Mouse (Mus musculus): ENCODE measurements around the gene Ttc3.

Ttc3 gene

DNA sequence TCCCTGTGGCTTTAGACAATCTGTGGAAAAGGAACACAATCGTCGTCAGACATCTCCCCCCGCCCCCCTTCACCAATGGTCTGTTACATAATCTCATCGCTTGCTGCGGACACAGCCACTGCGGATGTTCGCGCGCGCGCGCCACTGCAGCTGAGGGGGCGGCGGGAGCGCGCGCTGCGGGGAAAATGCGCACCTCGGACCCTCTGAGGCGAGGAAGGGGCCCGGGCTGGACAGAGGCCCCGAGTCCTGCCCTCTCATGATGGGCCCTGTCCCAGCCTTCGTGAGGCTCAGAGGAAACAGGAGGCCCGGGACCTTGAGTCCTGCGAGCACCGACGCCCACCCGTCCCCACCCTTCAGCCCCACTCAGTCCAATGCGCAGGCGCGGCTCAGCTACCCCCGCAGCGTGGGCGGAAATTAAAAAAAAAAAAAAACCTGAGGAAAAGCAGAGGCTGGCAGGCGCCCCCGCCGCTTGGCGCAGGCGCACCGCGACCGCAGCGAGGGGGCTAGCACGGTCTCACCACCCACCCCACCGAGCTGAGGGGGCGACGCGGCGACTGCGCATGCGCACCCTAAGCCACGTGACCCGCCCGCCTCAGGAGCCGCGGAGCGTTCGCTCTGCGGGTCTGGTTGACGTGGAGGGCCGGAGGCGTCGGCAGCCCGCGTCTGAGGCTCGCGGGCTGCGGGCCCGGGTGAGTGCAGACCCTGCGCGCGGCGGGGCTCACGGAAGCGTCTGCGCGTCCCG is at the start of gene Ttc3:
Ttc3 (plus strand) TSS at position 446 of the 742 bp plus-strand sequence.
- WGBS, result under 1% methylated on average over 73 of the region's 79 CpGs

DNA sequence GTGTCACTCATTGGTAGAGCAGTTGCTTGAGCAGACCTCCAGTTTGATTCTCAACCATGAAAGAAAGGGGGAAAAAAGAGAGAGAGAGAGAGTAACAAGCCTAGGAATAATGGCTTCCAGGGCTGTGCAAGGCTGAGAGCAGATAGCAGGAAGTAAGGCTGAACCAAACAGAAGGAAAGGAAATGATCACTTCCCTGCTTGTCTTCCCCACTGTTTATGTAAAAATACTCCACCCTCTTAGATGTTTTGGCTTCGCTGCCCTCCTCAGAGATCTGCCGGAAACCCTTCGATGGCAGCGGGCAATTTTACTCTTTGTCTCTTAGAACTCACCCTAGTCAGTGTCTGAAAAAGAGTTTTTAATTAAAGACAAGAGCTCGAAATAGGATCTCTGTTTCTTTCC is 46.7 kb upstream of the Ttc3 start:
- WGBS, result 72% methylated on average over 5 of the region's 5 CpGs

DNA sequence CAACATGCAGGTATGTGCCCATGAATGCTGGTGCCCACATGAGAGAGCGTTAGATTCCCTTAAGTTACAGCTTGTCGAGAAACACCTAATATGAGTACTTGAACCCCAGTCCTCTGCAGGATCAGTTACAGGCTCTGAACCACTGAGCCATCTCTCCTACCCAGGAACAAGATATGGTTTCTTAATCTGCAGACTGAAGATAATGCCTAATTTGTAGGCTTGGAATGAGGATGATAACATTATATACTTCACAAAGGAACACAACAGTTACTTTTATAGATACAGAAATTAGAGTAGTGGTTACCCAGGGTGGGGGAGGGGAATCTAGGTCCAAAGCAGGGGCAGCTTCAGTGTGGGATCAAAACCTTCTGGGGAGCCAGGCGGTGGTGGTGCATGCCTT is 44.4 kb upstream of the Ttc3 start:
- 92% methylated on average over 3 of the region's 3 CpGs for WGBS

DNA sequence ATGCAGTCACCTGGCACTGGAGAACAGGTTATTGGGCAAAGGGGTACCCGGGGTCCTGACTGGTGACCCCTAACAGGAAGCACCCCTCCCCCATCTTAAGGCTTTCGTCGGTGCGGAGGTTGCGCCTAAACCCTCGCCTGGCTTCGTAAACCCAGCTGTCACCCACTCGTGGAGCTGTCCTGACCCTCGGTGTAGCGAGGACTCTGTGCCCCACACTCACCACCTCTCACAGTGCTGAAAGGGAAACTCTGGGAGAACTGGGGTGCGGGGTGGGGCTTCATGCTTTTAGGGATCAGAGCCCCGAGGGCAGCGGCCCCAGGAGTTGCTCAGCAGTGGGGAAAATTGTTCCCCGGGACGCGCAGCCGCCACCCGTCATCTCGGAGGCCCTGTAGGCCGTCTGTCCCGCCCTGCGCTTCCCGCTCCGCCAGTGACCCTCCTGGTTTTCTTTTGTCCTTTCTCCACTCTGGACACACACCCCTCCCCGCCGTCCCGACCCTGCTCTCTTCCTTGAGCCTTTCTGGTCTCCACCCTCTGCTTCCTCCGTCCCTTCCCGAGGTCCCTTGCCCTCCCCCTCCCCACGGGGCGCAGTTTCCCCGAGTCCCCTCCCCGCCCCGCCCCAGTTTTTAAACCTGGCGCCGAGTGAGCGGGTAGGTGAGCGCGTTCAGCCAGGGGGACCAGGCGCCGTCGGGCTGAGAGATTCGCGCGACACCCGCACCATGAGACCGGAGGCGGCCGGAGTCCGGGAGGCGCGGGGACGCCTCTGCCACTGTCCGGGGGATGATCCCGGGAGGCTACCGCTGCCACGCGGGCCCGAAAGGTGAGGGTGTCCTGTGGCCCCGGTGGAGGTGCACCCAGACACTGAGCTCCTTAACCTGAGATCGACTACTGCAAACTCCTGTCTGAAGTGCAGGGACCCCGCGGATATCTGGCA is 42.4 kb upstream of the Ttc3 start, which contains the start of gene Ripply3:
Ripply3 (plus strand) TSS at position 640 of the 931 bp plus-strand sequence.
- WGBS, result 3% methylated on average over 63 of the region's 63 CpGs

DNA sequence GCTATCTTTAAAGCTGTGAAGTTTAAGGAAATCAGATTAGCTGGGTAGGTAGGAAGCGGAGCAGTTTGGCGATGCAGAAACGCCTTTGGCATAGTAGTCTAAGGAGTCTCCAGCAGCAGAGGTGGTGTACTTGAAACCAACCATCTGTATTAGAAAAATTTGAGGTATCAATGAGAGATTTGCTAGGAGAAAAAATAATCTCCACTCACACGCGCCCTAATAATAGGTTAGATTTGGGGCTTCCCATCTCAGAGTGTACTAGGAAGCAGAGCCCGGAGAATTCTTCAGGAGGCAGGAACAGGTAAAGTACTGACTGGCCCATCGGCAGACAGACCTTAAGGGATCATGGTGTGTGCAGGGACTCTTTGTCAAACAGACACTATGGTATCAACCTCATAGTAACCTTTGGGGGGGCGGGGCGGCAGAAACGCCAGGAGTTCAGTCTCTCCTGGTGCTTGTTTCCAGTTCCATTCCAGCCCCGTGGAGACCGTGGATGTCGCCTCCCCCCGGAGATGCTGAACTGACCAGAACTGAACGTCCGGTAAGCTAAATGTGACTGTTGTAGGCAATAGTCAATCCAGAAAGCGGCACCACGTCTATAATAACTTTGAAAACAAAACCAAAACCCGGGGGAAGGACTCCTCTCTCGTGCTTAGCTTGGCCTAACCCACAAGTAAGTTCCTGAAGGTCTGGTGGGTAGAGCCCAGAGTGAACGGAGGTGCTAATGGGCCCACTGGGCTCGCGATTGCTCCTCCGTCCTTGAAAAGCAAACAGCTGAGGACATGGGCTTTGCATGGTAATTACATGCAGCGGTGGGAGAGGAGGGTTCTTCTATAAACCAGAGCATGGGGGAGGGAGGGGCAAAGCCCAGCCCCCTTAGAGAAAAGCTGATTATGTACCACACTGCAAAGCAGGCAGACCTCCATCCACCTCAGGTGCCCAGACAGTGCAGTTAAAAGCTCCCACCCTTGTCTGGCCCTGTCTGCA is 41.2 kb upstream of the Ttc3 start:
- 43% methylated on average over 25 of the region's 25 CpGs for WGBS

DNA sequence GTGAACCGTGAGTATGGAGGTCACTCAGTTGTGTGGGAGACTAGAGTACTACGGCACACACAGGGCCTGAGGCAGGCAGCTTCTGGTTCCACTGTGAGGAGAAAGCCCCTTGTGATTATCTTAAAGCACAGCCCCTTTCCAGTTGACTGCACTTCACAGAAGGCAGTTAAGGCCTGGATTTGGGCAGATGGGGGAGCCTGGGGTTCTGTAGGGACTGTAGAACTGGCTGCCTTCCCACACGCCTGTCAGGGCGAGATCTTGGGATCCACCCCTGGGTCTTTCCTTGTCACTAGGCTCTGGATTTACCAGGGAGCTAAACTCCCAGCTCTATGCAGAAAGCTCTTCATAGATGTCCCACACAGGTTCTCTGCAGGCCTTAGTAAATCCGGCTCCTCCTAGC is 40.0 kb upstream of the Ttc3 start:
- WGBS, result 94% methylated on average over 5 of the region's 5 CpGs

DNA sequence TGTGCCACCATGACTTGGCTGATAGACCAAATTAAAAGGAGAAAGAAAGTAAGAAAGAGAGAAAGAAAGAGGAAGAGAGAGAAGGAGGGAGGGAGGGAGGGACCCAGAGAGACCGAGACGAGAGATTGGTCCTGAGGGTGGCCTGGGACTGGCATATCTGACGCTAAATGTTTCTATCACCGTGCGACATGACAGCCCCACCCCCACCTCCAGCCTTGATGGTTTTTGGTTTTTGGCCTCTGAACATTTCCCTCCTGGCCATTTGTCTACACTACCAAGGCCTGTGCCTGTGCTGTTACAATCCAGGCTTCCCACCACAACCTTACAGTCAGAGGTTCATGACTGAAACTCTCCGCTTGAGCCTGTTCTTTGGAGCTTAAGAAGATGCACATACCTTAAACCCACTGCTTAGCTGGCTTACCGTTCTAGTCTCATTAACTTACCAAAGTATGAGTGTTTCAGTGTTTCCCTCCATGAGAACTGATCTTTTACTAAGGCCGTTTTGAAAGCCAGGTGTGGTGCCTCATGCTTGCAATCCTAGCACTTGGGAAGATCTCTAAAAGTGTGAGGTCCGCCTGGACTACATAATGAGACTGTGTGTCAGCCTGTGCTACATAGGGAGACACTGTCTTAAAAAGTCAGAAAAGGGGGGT is 39.1 kb upstream of the Ttc3 start:
- whole genome bisulfite sequencing, result 91% methylated on average over 9 of the region's 9 CpGs

DNA sequence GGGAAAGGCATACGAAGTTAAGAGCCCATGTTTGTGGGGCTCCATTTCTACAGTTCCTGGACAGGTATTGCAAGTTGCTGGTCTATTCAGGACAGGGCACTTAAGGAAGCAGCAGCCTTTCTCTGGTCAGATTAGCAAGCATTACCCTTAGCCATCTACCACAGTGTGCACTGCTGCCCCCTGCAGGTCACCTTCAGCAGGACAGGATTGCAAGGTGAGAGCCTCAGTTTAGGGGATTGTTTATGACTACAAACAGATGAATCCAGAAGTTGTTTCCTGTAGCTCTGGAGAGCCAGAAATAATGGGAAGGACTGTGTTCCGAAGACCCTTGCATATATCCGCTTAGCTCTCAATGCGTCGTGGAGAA is 38.5 kb upstream of the Ttc3 start:
- 72% methylated on average over 5 of the region's 5 CpGs for WGBS

DNA sequence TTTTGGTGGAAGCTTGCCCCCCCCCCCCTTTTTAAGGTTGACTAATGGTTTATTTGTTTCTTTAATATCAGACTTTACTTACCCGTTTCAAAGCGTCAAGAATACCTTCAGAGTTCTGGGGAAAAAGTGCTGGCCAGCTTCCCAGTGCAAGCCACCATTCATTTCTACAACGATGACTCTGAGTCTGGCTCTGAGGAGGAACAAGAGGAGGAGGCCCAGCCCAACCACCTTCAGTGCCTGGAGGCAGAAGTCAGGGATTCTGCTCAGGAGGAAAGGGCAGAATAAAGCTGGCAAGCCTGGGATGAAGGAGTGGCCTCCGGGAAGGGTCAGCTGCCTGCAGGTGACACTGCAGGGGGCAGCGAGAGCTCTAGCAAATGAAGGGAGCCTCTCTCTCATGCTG is 34.8 kb upstream of the Ttc3 start:
- WGBS, result 52% methylated on average over 5 of the region's 5 CpGs

DNA sequence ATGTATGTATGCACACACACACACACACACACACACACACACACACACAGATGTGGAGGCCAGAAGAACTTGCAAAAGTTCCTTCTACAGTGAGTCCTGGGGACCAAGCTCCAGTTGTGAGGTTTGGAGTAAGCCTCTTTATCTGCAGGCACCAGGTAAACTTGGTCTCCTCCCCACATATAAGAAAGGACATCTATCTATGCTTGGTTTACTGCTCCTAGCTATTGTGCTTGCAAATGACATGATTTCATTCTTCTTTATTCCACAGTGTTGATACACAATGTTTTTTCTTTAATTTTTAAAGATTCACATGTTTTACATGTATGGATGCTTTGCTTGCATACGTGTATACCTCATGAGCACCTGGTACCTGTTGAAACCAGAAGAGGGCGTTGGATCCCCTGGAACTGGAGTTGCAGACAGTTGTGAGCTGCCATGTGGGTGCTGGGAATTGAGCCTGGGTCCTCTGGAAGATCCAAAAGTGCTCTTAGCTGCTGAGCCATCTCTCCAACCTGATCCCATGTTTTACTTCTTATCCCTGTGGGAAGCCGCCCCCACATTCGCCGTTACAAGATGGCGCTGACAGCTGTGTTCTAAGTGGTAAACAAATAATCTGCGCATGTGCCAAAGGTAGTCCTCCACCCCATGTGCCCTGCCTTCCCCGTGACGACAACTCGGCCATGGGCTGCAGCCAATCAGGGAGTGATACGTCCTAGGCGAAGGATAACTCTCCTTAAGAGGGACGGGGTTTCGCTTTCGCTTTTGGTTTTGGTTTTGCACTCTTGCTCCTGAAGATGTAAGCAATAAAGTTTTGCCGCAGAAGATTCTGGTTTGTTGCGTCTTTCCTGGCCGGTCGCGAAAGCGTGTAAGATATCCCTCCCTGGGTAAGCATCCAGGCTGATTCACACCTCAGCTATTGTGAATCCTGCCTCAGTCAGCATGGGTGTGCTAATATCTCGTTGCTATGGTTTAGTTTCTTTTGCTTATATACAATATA is 31.0 kb upstream of the Ttc3 start:
- 93% methylated on average over 22 of the region's 22 CpGs for WGBS

DNA sequence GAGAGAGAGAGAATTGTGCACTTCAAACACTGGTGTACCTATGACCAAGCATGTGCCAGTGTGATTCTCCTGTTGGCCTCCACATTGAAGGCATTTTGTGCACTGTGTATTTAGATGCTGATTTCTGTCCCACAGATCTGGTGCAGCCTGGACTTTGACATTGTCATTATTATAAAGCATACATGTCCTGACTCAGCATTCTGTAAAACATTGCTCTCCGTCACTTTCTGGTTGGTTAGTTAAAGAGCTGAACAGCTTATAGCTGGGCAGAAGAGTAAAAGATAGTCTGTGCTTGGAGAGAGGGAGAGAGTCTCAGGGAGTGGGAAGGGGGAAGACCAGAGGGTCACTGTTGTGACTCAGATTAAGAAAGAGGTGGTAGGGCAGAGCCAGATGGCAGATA is 24.7 kb upstream of the Ttc3 start:
- WGBS, result 77% methylated on average over 1 of the region's 1 CpGs

DNA sequence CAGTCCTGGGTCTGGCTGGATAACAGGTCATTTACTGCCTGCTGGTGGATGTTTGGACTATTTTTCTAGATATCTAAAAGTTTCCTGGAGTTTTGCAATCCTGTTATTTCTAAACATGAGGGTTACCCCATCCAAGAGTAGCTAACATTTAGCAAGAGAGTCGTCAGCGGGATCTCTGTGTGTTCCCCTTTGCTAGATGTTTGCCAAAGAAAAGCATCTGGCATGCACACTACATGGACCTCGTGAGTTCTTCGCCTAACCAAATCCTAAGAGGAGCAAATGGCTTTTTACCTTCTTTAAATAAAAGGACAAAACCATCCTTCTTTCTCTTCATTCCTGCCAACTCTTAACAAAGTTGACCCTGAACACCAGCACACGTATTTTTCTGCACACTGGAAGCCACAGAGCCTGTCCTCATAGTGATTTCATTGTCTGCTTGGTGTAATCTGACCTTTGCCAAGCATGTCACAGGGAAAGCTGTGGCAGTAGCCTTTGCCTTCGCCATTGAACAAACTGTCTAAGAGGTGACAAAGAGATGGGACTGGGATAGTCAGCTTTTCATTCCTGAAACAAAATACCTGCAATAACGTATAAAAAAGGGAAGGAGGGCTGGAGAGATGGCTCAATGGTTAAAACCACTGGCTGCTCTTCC is 23.2 kb upstream of the Ttc3 start:
- 84% methylated on average over 7 of the region's 7 CpGs for WGBS

DNA sequence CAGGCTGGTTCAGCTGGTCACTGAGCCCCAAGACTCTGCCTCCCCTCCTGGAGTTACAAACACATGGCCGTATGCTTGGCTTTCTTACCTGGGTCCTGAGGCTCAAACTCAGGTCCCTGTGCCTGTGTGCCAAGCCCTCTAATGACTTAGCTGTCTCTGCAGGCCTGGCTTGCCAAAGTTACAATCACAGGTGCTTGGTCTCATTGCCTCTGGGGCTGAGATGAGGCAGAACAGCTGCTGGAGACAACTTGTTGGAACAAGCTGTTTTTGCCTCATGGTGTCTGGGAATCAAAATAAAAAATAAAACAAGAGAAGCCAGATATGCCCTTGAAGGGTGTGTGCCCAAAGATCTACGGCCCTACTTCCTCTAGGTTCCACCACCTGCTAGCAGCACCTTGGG is 21.6 kb upstream of the Ttc3 start:
- 93% methylated on average over 2 of the region's 2 CpGs for WGBS

DNA sequence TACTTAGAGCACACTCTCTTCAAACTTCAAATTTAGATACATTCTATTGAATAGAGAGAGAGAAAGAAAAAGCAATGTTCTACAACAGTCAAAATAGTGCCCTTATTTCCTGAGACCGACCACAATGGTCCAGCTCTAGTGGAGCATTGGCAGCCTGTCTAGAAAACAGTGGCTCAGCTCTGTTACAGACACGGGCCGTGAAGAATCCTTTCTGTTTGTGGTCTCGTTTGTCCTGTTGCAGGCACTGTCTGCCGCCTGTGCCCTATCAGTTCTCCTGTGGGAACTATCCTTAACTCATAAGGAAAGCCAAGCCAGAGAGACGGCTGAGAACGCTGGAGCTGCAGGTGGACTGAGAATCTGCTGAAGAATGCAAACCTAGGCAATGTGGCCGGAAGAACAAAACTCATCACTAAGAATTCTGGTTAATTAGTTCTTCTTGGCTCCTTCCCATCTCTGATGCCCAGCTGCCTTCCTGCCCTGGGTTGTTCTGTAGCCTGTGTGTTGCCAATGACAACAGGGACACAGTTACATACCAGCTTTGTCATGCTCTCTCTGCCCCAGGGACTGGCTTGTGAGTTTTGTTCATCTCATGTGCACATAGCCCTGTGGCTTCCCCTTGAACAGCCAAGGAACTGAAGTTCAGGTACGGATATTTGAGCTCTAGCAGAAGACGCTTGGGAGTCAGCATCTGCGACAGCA is 20.7 kb upstream of the Ttc3 start:
- 59% methylated on average over 11 of the region's 11 CpGs for WGBS

DNA sequence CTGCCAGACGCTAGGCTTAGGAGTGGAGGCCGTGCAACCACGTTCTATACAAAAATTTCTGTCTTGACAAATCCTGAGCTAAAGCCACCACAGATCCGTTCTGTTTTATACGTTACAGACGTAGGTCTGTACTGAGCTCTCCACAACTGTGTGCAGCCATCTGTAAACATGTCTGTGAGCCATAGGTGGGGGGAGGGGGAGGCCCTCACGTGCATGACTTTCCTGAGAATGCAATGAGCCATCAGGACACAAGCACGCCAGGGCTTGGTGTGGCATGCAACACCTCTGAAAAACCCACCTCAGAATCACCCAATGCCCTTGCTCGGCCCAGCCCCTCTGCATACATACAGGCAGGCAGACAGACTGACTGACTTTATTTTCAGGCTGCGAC is 20.1 kb upstream of the Ttc3 start:
- 67% methylated on average over 10 of the region's 10 CpGs for WGBS

DNA sequence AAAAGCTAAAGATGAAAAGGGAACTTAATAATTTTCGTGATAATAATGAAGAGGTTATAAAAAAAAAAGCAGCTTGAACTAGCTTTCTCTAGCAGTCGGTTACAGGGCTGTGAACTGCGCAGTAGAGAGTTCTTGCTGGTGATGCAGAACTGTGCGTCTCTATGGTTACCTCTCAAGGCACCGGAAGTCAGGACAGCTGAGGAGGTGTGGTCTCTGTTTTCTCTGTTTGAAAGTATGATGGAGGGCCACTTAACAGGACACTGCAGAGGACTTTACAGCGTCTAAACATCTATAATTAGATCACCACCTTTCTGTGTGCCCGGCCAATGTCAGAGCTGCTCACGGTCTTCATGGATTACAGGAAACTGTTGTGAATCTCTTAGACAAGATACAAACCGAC is 16.0 kb upstream of the Ttc3 start:
- 46% methylated on average over 9 of the region's 9 CpGs for WGBS

DNA sequence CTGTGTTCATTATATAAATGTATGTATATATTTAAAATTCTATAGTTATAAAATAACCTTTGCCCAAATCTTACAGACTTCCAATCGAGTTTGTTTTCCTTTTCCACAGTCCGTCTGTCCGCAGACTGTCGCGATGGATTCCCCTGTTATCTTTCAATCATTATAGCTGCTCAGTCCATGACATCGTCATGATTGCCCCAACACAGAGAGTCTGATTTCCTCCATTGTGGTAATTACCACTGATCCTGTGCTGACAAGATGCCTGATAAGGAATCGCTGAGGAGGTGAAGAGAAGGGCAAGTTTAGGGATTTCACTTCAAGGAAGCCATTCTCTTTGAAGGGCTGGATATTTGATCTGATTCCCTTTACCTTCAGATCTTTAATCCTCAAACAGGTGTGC is 14.4 kb upstream of the Ttc3 start:
- WGBS, result 81% methylated on average over 7 of the region's 7 CpGs

DNA sequence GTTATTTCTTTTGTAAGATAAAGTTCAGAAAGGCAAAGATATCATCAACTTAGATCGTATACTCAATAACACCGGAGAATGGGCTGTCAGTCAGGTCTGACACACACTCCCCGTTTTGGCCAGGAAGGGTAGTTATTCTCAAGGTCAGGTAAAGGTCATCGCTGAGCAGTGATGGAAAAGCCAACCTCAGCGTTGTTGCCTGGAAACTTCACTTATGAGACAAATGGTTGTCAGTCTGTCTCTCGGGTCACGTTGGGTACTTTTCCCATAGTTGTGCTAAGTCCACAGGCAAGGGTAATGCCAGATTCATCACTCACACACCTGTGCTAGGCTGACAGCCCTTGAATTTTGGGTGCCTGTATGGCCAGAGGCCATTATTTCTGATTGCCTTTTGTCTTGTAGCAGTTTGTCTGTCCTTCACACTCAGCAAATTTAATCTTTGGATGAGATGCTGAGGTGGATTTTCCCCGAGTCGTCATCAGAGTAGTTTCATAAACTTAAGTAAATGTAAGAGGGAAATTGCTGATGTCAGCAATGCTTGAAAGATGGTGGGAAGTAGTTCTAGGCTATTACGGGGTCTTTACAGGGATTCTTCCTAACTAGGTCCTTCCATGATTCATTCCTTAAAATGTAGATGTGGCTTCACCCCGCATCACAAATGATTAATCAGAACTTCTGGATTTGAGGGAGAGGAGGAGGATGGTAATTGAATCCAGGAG is 13.5 kb upstream of the Ttc3 start:
- 85% methylated on average over 11 of the region's 11 CpGs for WGBS

All from cerebral cortex, adult 2 months (tissue).